Mouse (Mus musculus) left cerebral cortex, postnatal 10 days (tissue): ENCODE results near the gene Gtf2i. TPM values are rescaled to one million over a fixed set of nuclear protein-coding genes. Genes with fewer than 3 reads are reported as not detected.

Experiments used
- DNase-seq, 2 experiments: peaks; one replicate each; pipeline ENCODE4 v3.0.0; 2021 to 2022; ENCODE audit warnings: low spot score in 2 of 2, mixed read lengths in 1 of 2; ENCODE audit errors: extremely low spot score in 1 of 2
- intact Hi-C: fragments of 180-260 bp; cut with DNase I; formaldehyde crosslinking; loops from one replicate; pipeline ENCODE4 v1.15.1; 2025
- total RNA-seq, 2 experiments: library from RNA; stranded (reverse); gene quantifications; 2 replicates each; pipeline ENCODE4 v1.2.3; 2021

Gtf2i gene
- total RNA-seq, 2 experiments from 2014 or later, result 186 to 207 TPM

DNA sequence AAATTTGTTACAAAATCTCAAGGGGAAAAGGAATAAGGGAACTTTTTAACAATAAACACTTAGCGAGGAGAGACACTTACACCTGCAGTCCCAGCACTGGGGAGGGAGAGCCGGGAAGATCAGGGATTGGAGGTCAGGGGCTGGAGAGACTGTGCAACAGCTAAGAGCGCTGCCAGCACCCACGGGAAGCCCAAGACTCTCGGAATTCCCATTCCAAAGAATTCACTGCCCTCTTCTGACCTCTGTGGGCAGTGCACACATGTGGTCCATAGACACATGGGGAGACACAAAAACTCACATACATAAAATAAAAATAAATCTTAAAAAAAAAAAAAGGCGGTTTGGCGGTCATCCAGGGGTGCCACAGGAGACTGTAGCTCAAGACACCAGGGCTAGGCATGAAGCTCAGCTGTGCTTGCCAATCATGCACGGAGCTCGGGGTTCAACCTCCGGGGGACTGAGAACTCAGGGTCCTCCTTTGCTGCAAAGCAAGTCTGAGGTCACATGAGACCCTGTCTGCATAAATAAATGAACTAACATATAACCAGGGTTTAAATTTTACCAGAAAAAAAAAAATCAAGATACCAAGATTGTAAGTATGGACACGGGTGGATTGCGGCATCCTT, 24.5 kb downstream of the Gtf2i start:
- intact Hi-C loops, result no loop called here
- no peak for DNase-seq

DNA sequence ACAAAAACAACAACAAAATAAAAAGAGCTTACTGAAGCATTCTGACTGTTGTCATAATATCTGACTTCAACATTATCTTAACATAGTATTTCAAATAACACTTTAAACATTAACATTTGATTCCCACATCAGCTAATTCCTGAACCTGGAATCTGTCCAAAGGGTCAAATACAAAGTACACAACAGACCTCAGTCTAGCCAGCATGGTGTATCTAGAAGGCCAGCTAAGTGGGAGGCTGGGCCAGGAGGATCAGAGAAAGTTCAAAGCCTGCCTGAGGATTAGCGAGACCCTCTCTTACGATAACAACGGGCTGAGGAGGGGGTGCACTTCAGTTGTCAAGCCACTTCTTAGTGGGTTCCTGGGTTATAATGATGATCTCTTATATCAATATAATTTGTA, 26.5 kb downstream of the Gtf2i start:
- intact Hi-C loops, result no loop called here
- DNase-seq, result no peak

DNA sequence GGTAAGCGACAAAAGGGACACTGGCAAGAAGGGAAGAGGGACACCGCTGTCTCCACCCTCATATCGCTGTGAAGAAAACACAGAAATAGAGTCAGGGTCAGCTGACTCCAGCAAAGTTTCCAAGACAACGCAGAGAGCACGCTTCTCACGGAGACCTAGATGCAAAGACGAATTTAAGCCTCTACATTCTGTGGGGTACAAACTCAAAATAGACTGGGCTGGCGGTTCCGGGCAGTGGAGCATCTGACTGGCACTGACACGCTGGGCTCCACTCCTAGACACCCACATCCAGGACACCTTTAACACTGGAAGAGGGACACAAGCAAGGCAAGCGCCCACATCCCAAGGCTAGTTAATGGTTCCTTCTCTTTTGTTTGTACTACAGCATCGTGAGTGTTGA, 29.6 kb downstream of the Gtf2i start:
- DNase-seq, result peak; percentile 35 to 41
- intact Hi-C loops, result no loop called here

DNA sequence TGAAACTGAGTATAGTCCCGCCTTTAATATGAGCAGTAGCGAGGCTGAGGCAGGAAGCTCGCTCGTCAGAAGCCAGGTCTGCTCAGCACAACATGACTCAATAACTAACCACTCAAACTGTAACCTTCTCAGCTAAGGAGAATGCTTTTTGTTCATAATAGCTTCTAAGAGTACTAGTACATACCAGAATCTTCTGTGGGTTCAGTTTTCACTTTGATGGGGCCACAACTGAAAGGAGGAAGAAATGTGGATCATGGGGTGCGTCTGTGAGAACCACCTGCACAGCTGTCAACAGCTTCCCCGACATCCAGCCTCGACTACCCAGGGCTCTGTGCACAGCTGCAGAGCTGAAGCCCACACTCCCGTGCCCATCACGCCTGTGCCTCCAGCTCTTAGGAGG, 32.0 kb downstream of the Gtf2i start:
- intact Hi-C loops, result no loop called here

DNA sequence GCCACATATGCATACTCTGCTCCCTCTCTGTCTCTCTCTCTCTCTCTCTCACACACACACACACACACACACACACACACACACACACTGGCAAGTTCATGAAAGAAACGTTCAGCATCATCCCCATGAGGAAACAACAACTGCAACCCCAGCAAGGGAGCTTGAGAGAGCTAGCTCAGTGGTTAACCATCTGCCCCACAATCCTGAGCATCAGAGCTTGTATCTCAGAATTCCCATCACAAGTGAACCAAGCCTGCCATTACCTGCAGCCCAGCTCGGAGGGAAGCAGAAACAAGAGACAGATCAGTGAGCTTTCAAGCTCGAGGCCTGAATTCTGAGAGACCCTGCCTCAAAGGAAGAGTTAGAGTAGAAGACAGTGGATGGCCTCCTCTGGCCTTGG, 32.5 kb downstream of the Gtf2i start:
- no peak for DNase-seq
- intact Hi-C loops, result no loop called here

More for the DNA sequence above, 32.0 kb downstream of the Gtf2i start:
- DNase-seq, result no peak

DNA sequence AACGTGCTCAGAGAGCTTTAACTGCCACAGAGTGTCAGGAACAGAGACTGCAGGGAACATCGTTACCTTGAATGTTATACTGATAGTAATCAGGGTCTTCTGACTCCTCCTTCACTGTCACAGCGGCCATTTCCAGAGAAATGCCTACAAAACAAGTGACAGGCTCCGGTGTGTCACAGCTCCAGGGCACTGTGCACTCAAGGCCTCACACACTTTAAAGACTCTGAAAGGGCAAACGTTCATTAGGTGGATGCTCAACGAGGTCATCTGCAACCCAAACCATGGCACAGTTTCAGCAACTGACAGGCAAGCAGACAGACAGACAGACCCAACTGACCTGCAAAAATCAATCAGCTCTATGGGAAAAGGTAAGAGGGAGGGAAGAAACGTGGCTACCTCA, 35.2 kb downstream of the Gtf2i start:
- DNase-seq, result no peak
- intact Hi-C loops, result loop anchor here (10.0 kb wide), 1 partner anchor 65 kb away; no protein-coding TSS in a partner anchor

DNA sequence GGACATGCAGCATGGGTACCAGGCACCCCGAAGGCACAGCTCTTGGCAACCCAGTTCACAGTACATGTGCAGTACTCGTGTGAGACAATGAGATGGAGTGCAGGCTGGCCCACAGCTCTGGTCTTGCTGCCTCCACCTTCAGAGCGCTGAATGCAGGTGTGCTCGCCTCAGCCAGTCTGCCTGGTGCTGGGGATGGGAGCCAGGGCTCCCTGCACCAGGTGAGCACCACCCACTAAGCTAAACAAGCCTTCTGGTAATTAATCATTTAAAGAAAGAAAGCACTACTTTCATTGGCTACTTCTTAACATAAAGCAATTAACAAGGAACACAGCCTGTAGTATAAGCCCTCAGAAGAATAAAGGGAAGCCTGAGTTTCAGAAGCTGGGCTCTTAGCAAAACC, 37.5 kb downstream of the Gtf2i start:
- DNase-seq, result no peak
- intact Hi-C loops, result loop anchor here (10.0 kb wide), 1 partner anchor 68 kb away; no protein-coding TSS in a partner anchor

DNA sequence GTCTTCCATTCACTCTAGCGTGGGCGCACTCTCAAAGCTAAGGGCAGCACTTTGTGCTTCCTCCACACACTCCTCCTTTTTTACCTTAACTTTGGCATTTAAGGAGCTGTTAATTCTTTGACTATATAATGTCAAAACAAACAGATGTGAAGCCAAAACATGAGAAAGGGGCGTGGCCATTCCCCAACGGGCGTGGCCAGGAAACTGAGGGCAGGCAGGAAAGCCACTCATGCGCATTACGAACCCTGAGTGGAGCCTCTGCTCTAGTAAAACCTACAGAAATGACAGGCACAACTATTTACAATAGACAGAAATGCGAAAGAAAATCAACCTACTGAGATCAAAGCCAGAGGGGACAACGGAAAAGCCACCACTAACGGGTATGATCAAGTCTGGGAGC, 39.0 kb downstream of the Gtf2i start:
- no peak for DNase-seq
- intact Hi-C loops, result loop anchor here (10.0 kb wide), 1 partner anchor 69 kb away; no protein-coding TSS in a partner anchor

DNA sequence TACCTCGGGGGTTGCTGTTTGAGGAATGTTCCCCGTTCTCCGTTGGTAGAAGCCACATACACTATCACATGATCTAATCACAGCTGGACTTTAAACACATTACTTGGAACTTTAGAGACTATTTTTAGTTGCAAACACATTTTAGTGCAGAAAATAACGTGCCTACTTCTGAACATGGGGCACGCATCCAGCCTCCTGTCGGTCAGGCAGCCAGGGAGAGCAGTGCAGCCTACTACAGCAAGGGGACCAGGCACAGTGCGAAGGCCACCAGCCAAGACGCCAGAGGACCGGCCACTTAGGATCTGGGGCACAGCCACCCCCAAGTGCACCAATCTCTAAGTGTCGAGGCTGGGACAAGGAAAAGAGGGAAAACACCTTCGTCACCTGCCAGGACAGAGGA, 39.5 kb downstream of the Gtf2i start:
- intact Hi-C loops, result loop anchor here (10.0 kb wide), 1 partner anchor 70 kb away; no protein-coding TSS in a partner anchor

DNA sequence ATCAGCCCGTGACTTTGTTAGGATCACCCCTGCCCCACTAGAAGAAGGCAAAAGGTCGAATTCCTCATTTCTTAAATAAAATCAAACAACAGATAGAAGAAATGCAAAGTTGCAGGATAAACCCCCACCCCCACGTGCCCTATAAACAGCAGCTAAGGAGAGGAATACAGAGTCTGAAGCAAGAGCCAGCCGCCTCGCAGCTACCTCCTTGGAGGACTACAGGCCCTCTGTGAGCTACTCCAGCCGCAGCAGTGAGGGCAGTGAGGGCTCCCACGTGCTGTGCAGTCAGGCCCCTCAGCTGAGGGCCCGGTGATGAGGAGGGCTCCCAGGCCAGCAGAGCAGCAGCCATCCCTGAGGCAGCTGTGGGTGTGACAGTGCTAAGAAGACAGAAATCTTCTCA, 40.8 kb downstream of the Gtf2i start:
- no peak for DNase-seq
- intact Hi-C loops, result loop anchor here (10.0 kb wide), 1 partner anchor 71 kb away; no protein-coding TSS in a partner anchor

More for the DNA sequence above, 39.5 kb downstream of the Gtf2i start:
- DNase-seq, result peak in 1 of 2 experiments; percentile 51

DNA sequence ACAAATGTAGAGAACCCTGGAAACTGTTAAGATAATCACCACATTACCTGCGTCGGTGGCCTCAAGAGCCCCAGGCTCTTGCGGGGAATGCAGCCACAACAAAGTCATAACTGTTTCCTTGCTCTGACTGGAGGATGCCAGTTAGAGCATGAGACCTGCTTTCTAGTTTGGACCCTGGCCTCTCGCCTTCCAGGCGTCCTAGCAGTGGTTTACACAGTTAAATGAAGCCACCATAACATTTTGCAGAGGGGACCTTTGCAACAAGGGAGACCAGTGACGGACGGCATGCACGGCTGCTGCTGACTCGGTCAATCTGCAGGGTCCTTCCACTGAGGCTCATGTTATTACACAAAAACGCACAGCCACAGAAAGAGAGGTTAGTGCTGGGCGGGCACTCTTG, 41.8 kb downstream of the Gtf2i start:
- intact Hi-C loops, result loop anchor here (10.0 kb wide), 1 partner anchor 72 kb away; no protein-coding TSS in a partner anchor
- DNase-seq, result no peak

DNA sequence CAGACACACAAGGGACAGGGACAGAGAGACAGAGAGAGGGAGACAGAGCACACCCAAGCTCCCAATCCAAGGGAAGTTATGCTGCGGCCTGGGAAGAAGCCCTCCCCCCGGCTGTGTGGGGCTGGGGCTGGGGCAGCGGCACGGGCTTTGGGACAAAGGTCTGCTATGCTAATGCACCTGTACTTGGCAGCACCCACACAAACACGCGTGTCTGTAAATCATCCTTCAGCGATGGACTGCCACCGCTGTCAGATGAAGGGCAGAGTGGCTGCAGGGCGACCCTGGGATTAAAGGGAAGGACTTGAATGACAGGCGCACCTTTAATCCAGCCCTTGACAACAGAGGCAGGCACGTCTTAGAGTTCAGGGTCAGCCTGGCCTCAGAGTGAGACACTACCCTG, 43.1 kb downstream of the Gtf2i start:
- no peak for DNase-seq
- intact Hi-C loops, result loop anchor here (10.0 kb wide), 1 partner anchor 73 kb away; no protein-coding TSS in a partner anchor

DNA sequence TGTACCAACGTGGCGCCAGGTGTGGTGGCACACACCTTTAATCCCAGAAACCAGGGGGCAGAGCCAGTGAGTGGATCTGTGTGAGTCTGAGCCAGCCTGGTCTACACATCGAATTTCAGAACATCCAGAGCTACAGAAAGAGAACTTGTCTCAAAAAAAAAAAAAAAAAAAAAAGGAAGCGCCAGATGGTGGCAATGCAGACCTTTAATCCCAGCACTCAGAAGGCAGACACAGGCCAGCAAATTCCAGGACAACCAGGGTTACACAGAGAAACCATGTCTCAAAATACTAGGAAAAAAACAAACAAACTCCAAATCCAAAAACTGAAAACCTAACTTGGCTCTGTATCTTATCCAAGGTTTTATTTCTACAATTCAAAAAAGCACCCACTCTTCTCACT, 44.0 kb downstream of the Gtf2i start:
- intact Hi-C loops, result loop anchor here (10.0 kb wide), 1 partner anchor 74 kb away; no protein-coding TSS in a partner anchor
- DNase-seq, result no peak

DNA sequence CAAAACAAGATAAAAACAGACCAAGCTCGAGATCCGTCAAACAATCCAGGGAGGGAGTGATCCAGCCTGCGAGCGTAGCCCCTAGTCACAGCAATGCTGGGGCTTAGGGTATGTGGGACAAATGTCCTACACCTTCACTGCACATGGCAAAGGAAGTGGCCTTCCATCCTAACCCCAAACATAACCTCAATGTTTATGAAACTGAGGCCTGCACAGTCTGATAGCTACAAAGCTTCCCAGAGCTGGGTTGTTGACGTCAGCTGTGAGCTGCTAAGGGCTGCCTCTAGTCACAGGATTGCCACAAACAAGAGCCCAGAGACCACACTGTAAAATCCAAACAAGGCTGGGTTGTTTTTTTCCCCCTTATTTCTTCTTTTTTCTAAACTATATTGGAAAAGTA, 44.8 kb downstream of the Gtf2i start:
- DNase-seq, result no peak
- intact Hi-C loops, result loop anchor here (10.0 kb wide), 1 partner anchor 75 kb away; no protein-coding TSS in a partner anchor

DNA sequence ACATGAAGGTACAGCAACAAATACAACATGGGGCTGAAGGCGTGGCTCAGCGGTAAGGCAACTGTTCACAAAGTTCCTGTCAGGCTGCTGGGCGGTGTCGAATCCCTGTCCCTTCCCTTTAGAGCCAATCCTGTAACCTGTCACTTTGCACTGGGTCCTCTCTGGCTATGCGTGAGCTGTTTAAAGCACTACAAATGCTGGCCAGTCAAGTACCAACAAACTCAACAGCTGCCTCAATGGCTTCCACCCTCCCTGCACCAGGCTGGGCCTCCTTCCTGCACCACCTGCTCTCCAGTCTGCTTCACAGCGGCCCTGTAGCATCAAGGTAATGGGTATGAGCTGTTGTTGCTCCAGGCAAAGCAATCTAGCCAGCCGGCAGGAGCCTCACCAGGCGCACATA, 45.8 kb downstream of the Gtf2i start:
- intact Hi-C loops, result no loop called here
- no peak for DNase-seq

DNA sequence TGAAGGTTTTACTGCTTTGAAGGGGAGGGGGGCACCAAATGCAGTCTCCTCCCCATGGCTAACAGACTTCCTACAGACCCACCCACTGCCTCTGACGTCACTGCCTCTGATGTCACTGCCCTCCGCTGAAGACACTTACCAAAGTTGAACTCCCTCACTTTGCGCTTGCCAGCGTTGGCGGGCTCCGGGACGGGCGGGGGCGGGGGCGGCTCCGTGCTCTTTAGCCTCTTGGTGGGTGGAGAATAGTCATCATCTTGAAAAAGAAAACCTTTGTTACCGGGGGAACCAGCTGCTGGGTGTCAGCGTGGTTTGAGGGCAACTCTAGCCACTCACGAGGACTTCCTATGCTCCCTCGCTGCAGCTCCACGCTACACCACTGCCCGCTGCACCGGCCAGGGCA, 48.2 kb downstream of the Gtf2i start:
- intact Hi-C loops, result no loop called here
- no peak for DNase-seq

DNA sequence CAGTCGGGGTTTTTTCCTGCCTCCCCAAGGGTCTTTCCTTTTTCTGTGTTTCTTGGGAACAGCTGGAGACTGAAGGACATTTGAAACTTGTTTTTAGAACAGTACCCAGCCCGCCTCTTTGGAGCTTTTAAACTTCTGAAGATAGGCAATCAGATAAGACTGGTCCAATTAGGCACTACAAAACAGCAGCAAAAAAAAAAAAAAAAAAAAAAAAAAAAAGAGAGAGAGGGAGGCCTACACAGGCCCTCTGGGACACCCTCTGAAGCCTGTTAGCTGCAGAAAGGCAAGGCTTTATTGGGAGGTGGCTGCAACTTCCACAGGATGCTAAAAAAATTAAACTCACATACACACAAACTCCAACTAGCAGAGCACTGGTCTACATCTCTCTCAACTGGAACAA, 48.7 kb downstream of the Gtf2i start:
- intact Hi-C loops, result no loop called here
- DNase-seq, result no peak

DNA sequence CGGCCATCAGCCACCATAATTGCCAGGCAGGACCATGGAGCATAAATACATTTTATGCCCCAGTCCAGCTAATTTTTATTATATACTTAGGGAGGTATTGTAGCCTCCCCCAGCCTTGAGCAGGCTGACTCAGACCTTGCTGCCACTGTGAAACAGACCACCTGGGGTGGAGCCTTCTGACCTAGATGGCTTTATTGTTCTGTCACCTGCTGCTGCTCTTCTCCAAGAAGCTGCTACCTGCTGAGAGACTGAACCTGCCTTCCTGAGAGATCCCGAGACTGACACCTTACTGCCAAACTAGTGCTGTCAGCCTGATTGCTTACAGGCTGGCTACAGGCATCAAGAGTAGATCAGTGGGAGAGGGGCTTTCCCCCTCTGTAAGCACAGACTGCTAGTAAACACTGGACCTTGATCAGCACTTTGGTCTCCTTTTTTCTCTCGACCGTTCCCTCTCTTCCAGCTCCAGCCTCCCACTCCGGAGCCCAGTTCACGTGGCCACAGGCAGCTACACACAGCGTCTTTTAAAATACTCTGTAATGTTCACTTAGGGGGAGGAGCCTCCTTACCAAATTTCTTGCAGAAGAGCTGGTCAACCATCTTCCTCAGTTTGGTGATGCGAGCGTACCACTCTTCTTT, 54.4 kb downstream of the Gtf2i start:
- intact Hi-C loops, result no loop called here
- no peak for DNase-seq

DNA sequence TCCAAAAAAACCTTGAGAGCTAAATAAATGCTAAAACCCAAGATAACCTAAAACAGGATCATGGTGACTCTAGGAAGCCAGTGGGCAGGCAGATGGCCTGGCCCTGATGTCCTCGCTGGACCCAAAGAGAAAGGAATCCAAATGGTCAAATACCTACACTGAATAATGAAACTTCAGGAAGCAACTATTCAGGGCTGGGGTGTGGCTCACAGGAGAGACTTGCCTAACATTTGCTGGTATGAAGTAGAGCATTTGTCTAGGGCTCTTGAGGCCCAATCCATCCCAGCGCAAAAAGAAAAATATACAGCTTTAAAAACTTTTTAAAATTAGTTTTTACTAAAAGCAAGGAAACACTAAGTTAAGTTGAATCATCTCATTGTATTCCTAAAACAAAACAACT, 55.6 kb downstream of the Gtf2i start:
- DNase-seq, result no peak
- intact Hi-C loops, result no loop called here

DNA sequence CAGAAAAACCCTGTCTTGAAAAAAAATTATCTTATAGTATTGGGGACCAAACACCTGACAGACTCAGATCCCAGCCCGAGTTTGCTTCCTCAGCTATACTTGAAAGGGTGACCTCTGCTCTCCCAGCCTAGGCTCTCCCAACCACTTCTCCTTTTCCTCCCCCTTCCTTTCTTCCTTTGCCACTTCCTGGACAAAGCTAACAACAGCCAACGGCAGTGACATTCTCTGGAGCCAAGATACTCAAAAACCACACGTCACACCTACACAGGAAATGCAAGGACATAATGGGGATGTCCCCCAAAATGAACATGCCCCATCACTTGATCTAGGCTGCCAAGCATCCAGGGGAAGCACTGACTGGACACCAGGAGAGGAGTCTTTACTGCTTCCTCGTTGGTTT, 56.2 kb downstream of the Gtf2i start:
- intact Hi-C loops, result no loop called here
- no peak for DNase-seq
